Mouse (Mus musculus) thymus, adult 18-20 months (tissue): ENCODE measurements at regions not wholly inside any gene's neighbourhood (a gene's known extent, or its start where the extent isn't known, plus 50 kb on each side); places are given as distances from the start of the nearest gene placed in this dataset.

ENCODE experiments used
- DNase-seq, 2 experiments: peaks; one replicate each; pipeline ENCODE4 v3.0.0; 2022; ENCODE audit warnings: mixed read lengths in 2 of 2

- DNase-seq, result no peak
Measured at GRCm38 (mm10) chr8:77870264-77870663, 146.0 kb upstream of the Ednra start.

- no peak for DNase-seq
Measured at GRCm38 (mm10) chr8:77872771-77873170, 148.5 kb upstream of the Ednra start.

GRCm38 (mm10) chr8:77919776-77920175 is 195.5 kb upstream of the Ednra start:
- DNase-seq, result no peak

GRCm38 (mm10) chr8:77921868-77922267 is 197.6 kb upstream of the Ednra start:
- DNase-seq, result no peak

DNA sequence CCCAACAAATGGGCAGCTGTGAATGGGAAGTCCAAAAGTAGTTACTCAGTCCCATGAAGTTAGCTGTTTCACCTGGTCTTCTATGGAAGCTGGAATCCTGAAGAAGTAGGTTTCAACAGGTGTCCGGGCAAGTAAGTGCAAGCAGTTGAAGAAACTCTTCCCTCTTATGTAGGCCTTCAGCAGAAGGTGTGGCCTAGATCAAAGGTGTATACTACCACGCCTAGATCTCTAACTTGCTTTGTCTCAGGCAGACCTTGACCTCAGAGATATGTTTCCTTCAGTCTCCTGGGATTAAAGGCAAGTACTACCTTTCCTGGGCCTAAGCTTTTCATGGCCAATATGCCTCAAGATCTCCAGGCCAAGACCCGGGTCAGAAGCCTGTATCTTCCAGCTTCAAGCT is 223.4 kb upstream of the Ednra start:
- DNase-seq, result no peak

GRCm38 (mm10) chr8:77949640-77950039 is 225.4 kb upstream of the Ednra start:
- no peak for DNase-seq

GRCm38 (mm10) chr8:77958814-77959372 is 234.6 kb upstream of the Ednra start:
- no peak for DNase-seq

DNA sequence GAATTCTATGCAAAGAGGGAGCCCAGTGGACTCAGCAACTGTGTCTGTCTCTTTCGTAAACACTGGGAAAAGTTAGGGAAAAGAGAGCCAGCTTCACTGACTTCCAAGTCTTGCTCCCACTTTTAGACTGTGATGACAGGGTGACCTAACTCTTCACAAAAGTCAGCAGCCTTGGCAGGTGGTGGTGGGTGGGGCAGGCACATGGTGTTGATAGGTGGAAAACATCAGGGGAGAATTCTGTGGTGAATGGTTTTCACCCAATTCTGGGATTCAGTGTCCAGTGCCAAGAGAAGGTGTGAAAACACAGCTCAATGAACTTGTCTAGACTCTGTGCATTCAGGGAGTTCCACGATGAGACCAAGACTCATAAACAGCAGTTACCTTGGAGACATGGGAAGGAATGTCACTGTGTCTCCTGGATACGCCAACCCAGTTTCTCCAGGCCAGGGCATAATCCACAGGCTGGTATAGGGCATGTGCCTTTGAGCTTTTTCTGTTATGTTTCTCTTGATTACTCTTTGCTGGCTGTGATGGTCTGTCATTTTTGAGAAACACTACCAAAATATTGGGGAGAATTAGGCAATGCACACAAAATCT is 238.9 kb upstream of the Ednra start:
- DNase-seq, result no peak

DNA sequence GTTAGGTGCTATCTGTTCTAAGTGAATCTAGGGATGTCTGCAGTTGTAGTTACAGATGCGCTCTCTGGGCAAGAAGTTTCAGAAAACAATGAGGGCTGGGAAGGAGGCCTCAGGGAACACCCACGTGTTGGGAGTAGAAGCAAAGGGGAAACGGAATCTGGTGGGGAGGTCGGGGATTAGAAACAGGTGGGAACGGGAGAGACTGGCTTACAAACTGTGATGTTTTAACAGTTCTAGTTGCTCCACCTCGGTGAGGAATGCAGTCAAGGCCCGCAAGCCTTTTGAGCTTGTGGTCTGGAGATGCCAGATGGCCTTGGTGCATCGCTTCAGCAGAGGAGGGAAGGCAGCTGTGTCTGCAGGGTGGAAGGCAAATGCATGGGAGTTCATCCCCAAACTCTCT is 242.7 kb upstream of the Ttc29 start:
- DNase-seq, result no peak

- no peak for DNase-seq
Measured at GRCm38 (mm10) chr8:77973714-77974113, 239.4 kb upstream of the Ttc29 start.

DNA sequence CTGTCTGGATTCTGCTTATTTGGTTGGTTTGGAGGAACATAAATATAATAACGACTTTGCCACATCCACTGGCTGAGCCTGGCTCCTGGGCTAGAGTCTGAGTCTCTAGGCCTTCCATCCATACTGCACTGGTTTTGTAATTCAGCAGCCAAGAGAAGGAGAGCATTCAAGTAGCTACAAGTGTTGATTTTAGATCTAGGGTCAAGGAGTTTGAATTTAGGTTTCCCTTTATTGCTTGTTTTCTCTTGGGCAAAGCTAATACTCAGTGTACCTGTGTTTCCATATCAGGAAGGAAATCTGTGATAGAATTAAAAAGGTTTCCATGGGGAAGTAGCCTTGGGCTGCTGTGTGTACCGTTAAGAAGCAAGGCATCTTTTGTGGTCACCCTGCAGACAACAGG is 234.0 kb upstream of the Ttc29 start:
- DNase-seq, result no peak

- DNase-seq, result no peak
Measured at GRCm38 (mm10) chr8:77980701-77981100, 232.4 kb upstream of the Ttc29 start.

GRCm38 (mm10) chr8:77982031-77982430 is 231.1 kb upstream of the Ttc29 start:
- no peak for DNase-seq

DNA sequence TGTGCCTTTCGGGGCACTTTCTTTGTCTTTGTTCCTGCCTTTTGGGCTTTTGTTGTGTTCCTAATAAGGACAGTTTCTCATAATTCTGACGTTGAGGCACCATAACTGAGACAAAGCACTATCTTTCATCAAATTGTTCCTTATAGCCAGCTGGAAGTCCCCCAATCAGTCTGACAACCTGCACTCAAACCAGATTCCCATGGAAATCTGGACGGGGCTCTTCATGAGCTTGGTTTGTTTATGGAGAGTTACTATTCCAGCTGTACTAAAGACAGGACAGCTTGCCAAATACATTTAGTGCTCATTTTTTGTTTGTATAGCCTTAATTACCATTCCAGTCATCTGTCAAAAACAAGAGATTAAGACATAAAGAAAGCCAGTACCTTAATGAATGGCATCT is 229.6 kb upstream of the Ttc29 start:
- no peak for DNase-seq

DNA sequence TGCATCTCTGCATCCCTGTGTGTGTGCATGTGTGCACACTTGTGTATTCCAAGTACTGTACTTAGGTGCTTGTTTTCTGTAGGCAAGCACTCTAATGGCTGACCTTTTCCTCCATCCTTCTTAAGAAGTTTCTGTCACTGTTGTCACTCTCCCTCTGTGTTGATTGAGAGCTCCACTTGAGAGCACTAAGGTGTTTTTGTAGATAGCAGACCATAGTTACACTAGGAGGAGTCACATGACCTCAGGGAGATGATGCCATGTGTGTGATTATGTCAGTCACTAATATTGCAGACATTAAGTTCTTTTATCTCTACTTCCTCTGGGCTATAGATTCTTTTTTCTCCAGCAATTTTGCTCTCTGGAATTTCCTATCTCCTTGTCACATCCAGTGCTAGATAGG is 225.9 kb upstream of the Ttc29 start:
- DNase-seq, result no peak

DNA sequence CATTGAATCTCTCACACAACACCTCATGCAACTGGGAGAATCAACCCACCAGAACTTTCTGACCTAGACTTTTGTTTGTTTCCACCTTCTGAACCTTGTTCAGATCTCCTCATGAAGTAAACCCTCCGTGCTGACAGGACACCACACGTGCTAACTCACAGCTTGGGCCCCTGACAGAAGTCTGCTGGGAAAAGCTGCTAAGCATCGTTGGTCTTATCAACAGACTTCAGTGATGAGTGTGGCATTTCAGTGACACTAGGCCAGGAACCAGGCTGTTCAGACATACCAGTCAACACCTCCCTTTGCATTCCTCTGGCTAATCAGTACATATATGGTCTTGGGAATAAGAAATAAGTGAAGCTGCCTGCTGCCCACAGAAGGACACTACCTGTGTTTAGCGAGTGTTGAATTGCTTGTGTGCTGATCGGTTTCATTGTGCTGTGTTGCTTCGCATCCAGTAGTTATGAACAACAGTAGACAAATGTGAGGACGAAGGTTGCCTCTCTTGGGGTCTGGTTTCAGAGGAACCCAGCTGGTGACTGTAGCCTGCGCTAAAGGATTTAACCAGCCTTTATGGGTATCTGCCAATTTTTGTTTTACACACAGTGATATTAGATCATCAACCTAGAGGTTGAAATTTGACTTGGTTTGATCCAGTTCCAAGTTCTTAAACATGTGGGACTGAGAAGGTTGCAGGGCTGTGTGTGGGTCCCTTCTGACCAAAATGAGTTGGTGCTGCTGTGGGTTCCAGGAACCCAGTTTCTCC is 224.6 kb upstream of the Ttc29 start:
- DNase-seq, result no peak

- DNase-seq, result no peak
Measured at GRCm38 (mm10) chr8:77991050-77991449, 222.0 kb upstream of the Ttc29 start.

DNA sequence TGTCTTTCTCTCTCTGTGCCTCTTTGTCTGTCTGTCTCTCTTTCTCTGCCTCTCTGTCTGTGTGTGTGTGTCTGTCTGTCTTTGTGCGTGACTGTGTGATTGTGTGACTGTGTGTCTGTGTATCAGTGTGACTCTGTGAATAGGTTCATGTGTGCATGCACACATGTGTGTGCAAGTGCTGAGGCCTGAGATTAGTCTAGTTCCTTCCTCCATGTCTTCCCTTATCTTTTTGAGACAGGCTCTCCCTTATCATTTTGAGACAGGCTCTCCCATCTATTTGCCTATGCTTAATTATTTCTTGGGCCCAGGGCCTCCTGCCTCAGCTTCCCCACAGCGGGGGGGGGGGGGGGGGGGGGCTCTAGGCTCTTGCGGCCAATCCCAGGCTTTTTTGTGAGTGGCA is 212.8 kb upstream of the Ttc29 start:
- DNase-seq, result no peak

DNA sequence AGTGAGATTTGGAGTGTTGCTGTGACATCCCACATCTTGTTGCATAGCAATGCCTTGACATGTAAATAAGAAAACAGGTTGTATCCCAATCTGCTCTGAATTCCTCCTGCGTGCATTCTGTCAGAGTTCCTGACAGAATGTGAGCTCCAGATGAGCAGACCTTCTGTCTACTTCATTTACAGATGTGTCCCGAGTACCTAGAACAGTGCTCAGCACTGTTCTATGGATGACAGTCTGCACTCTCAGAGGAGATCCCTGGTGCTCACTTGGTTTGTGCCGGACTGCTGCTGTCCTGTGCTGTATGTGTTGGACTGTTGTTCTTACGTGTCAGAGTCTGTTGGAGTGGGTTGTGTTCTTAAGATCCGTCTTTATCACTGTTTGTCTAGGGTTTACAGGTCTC is 211.4 kb upstream of the Ttc29 start:
- no peak for DNase-seq

DNA sequence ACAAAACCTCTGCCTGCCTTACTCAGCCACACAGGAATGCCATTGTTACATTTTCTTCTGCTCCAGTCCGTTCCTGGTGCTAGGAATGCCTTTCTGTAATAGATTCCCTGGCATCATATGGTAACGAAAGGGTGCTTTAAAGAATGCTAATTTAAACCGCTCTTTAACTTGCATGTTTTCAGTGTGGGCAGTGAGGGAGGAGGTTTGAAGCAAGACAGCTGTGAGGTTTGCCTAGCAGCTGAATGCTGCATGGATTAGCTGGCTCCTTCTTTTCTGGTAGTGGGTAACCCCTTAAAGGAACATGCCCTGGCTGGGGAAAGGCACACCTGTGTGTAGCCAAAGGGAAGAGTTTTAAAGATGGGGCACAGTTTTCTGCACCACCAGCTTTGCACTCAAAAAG is 211.0 kb upstream of the Ttc29 start:
- no peak for DNase-seq

GRCm38 (mm10) chr8:78003888-78004543 is 209.1 kb upstream of the Ttc29 start:
- peak; percentile 9 to 14 for DNase-seq

DNA sequence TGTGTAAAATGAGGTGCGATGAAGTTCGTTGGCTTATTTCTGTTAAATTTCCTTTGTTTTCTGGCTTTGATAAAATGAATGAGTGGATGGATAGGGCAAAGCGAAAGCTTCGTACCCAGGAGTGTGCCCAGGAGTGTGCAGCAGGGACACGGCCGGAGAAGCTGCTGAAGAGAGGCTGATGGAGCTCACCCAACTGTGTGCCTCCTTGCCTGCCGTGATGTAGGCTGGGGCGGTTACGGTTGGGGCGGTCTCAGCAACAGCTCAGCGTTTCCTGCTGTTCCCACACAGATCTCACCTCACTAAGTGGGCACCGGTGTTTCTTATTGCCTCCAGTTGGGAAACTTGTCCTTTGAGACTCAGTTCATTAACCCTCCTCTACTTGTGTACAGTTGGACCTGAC is 208.2 kb upstream of the Ttc29 start:
- DNase-seq, result no peak

- DNase-seq, result no peak
Measured at GRCm38 (mm10) chr8:78013101-78013500, 200.0 kb upstream of the Ttc29 start.
